Mouse (Mus musculus) layer of hippocampus, postnatal 36 days (tissue): ENCODE results near the gene Loxl3. TPM values are rescaled to one million over a fixed set of nuclear protein-coding genes. Genes with fewer than 3 reads are reported as not detected.

Source experiments
- DNase-seq, 2 experiments: peaks; one replicate each; pipeline ENCODE4 v3.0.0; 2022
- total RNA-seq, 2 experiments: library from RNA; stranded (reverse); gene quantifications; 2 replicates each; pipeline ENCODE4 v1.2.3; 2021

The Loxl3 gene
- total RNA-seq, 2 experiments from 2014 or later = 4.1 to 5.4 TPM

DNA sequence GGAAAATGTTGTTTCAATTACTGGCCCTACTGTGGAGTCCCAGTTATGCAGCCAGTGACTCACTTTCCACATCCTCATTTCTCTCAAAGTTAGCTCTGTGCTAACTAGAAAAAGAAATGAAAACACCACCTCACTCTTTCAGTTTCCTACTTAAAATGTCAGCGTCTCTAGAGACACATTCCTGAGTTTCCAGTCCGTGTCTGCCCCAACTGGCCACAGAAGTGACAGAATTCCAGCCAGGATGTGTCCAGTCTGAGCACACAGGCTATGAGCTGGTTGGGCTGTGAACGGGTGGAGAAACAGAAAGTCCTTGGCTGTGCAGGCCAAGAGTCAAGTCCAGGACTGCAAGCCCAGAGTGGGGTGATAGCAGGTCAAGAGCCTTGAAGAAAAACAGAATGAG is 16.8 kb upstream of the Loxl3 start:
- DNase-seq = no peak

GRCm38 (mm10) chr6:83019044-83019443 is 14.9 kb upstream of the Loxl3 start:
- no peak for DNase-seq

DNA sequence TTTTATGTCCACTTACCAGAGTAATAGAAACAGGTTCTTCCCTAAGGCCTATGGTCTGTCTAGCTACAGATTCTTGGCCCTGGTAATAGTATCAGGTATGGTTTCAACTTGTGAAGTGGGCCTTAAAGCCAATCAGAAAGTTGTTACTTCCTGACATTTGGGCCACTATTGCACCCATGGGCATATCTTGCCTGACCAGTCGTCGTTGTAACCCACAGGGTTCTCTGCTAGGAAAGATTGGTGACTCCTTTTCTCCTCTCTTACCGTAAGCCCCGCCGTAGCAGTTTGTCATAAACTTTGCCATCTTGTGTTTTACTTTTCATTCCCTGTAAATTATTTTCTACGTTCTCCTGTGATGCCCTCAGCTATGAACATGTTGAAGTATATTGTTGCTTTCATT is 13.9 kb upstream of the Loxl3 start:
- DNase-seq = no peak

- no peak for DNase-seq
Observed at GRCm38 (mm10) chr6:83020836-83021593, 13.0 kb upstream of the Loxl3 start.

DNA sequence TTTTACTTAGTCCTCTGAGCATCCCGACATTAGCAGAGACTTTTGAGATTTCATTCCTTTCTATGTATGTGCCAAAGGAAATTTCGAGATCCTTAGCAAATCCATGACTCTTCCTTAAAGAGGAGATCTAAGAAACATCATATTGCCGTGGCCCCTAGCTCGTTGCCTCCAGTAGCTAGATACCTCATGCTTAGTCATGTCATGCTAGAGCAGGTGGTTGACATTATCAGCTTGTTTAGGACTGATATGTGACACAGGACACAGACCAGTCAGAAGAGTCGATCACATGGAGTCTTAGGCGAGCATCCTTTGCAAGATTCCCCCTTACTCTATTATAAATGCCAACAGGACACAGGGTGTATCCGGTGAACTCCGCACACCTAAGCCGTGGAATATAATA is 11.0 kb upstream of the Loxl3 start:
- DNase-seq = no peak

DNA sequence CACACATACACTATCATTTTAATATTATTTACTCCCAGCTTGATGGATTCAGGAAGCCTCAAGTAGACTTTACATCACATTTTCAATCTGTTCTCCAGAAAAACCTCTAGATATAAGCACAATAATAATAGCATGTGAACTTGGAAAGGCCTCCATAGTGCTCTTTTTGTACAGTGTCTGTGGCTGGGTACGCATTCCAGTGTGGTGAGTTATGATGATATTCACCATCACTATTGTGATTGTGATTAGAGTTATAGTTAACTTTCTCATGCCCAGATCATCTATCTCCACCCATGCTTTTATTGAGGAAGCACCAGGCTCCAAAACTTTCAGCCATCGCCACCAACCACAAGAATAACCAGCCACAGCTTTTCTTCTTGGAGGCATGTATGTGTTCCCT is 10.2 kb upstream of the Loxl3 start:
- no peak for DNase-seq

DNA sequence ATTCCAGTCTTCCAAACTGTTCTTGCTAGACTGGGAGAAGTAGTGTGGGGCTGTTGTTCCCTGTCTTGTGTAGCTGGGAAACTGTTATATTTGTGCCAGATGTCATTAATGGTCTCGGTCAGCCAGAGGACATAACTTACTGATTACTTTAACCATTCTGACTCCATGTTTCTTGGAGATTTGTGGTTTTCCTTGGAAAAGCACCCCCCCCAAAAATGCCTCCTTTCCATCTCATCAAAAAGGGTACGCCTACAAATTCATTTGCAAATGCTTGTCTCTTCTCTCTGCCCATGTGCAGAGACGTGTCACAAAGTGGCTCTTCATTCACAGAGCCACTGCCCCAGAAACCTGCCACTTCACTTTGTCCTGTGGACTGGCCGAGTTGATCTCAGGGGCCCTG is 9.6 kb upstream of the Loxl3 start:
- DNase-seq = no peak

GRCm38 (mm10) chr6:83025221-83025620 is 8.8 kb upstream of the Loxl3 start:
- no peak for DNase-seq

- DNase-seq = no peak
Observed at GRCm38 (mm10) chr6:83027293-83027692, 6.7 kb upstream of the Loxl3 start.

DNA sequence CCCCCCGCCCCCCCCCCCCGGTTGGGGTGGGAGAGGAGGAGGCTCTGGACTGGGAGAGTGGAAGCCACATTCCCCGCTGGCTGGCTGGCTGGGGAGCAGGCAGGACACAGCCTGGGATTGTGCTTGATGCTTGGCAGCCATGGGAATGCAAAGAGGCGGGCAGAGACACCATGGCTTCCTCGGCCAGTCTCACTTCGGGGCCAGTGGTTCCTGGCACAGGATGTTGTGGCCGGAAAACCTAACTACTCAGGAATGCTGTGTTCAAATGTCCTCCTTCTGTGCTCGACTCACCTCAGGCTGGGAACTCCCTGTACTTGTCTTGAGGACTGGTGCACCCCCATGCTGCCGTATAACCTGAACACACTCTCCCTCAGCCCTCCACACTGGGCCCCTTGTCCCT is 6.3 kb upstream of the Loxl3 start:
- DNase-seq = no peak

DNA sequence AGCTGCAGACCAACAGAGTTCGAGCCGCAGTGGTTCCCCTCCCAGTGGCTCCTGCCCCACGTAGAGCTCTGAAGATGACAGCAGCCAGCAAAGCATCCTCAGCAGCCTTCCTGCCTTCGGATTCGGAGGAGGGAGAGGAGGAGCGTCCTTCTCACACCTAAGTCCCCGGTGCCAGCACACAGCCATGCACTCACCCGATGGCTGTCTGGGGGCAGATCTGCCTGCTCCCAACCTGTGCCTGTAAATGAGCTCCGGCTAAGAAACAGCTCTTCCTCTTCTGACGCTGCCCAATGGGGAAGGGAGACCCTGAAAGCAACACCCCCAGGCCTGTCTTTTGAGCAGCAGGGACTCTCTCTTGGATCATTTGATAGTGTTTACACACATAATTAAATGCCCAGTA is 4.2 kb upstream of the Loxl3 start:
- DNase-seq = no peak

GRCm38 (mm10) chr6:83031111-83031510 is 2.9 kb upstream of the Loxl3 start:
- no peak for DNase-seq

- no peak for DNase-seq
Observed at GRCm38 (mm10) chr6:83031921-83032590, 1.9 kb upstream of the Loxl3 start.

GRCm38 (mm10) chr6:83032769-83033191 is 1.2 kb upstream of the Loxl3 start:
- no peak for DNase-seq

DNA sequence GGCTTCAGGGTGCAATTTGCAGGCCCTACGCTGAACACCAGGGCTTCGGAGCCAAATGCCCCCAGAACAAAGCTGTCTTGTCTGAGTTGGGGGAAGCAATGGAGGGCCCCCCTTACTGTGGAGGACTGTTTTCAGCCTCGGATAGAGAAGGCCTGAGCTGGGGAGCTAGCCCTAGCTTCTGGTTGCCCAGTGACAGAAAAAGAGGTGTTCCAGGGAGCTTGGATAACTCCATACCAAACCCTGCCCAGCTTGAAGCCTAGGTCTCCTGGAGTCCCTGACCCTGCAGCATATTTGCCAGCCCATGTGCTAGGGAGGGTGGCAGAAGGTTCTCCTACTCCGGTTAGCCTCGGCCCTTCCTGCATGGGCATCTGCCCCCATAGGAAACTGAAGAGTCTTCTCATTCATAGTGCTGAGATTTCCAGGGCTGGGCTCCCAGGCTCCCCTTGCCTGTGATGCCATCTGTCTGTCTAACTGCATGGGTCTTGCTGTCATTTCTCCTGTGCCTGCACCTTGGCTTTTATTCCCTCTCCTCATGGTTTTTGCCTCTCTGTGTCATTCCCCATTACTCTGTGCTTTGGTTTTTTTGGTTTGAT is 586 bp downstream of the Loxl3 start:
- DNase-seq = no peak

- no peak for DNase-seq
Observed at GRCm38 (mm10) chr6:83037188-83037587, 3.2 kb downstream of the Loxl3 start.

DNA sequence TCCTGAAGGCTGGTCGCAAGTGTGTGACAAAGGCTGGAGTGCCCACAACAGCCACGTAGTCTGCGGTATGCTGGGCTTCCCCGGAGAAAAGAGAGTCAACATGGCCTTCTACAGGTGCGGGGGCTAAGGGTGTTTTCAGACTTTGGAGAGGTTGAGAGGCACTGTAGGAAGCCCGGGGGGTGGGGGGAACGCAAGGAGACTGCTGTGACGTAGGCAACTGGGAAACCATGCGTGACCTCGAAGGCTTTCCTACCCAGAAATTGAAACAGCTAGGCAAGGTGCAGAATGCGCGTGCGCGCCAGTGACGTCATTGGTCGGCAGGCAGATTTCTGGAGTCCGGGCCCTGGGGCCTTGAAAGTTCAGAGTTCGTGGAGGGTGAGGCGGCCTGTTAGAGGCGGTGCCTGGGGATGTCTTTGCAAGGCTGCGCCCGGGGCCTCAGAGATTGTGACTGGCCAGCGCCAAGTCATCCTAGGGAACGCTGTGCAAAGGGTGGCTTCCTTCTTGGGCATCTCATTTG is 4.6 kb downstream of the Loxl3 start:
- peak; percentile 85 for DNase-seq

- no peak for DNase-seq
Observed at GRCm38 (mm10) chr6:83040601-83041000, 6.6 kb downstream of the Loxl3 start.

- DNase-seq = no peak
Observed at GRCm38 (mm10) chr6:83043561-83043960, 9.6 kb downstream of the Loxl3 start.

DNA sequence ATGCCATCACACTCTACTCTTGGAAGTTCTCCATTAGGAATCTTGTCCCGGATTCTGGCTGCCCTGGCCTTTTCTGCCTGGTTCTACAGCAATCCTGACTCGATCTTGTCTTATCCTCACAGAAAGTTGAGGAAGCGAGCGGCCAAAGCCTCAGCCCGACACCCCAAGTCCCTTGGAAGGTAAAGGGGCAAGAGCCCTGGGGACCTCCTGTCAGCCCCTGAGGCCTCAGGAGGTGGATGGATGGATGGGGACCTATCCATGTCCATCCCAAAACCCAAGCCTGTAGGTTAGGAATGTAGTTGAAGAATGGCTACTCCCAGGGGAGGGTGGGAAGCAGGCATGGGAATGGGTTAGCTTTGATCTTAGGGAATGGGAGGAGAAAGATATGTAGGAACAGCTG is 10.0 kb downstream of the Loxl3 start:
- no peak for DNase-seq

DNA sequence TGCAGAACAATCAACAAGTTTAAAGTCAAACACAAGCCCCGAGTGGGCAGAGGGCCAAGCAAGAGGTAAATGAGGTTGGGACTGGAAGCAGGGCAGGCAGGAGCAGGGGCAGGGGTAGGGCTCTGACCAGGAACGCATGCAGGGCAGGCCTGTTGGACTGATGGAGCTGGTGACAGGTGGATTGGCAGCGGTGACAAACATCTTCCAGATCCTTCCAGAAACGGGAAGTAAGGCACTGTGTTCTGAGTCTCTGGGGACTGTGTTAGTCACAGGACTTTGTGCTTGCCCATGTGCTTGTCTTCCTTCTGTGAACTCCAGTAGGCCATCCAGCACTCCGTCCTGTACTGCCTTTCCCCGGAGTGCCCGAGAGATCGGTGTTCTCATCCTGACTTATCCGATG is 10.8 kb downstream of the Loxl3 start:
- DNase-seq = no peak

DNA sequence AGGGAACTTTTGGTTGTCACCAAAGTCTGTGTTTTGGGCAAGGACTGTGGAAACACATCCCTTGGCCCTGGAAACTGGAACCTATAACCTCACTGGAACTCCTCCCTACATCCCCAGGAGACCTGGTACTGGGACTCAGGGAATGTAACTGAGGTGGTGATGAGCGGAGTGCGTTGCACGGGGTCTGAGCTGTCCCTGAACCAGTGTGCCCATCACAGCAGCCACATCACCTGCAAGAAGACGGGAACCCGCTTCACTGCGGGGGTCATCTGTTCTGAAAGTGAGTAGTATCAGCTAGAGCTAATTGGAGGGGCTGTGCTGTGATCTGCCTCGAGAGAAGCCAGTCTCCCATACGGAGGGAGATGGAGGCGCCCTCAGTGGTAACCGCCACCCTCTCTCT is 15.4 kb downstream of the Loxl3 start:
- DNase-seq = no peak

DNA sequence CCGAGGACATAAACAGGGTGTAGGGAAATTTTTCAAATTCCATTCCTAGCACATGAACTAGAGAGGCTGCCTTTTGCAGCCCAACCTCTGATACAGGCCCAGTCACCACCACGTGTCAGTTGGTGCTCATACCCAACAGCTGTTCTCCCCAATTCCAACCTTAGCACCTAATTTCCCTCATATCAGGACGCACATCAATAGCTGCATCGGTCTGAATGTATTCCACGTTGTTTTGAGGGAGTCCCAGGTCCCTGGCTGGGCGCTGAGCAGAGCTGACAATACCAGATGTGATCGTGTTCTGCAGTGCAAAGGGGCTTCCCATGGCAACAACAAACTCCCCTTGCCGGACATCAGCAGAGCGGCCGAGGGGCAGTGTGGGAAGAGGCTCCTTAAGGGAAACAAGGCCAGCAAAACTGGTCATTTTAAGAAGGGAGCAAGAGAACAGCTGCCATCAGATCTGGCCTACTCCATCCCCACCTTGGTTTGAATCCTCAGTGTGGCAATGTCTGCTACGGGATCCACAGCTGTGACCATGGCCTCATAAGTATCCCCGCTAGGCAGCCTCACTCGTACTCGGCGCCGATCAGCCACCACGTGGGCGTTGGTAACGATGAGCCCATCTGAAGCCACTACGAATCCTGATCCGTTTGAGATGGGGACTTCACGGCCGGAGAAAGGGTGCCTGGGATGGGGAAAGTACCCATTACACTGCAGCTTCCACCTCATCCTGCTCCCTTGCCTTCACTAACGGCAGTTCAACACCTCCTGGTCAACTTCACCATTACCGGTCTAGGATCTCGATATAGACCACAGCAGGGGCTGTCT is 19.4 kb downstream of the Loxl3 start:
- peak; percentile 25 to 31 for DNase-seq
